Mouse (Mus musculus): ENCODE measurements at regions not wholly inside any gene's neighbourhood (a gene's known extent, or its start where the extent isn't known, plus 50 kb on each side); places are given as distances from the start of the nearest gene placed in this dataset.
"Not testable (repeated sequence)": the region's sequence is repeated elsewhere in the genome, so short reads cannot be mapped to it uniquely, and the experiment has no call there.

DNA sequence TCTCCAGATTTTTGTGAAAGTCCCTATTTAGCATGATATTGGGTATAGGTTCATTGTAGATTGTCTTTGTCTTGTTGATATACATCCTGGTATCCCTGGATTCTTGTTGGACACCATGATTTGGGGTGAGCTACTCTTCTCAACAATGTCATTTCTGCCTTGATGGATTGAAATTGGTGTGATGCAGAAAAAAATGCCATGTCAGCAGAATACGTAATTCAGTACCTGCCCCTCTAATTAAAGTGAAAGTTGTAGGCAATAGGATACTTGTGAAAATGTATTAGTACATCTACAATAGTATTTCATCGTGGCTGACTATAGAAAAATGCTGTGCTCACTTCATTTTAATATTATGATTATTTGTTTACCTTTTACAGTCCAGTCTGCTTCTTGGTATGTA, 280.7 kb upstream of the Gm21293 start:
- no peak for DNase-seq (ENCODE audit: extremely low read depth, insufficient read length, low spot score)

DNA sequence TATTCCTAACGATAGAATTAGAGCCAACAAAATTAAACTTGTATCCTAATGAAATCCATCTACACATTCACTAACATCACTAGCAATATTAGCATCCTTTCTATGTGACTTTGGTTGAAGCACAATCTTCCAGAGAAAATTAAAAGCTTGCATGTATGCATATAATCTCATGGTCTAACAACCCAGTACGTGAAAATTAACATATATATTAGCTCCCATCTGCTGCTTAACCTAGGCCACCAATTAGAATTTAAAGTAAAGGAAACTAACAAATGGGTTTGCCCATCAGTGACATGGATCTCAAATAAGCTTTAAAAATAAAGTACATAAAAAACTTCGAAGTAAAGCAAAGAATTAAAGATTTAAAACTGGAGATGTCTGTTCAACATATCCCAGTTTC, 278.9 kb upstream of the Gm21293 start:
- no peak for DNase-seq (ENCODE audit: extremely low read depth, insufficient read length, low spot score)

DNA sequence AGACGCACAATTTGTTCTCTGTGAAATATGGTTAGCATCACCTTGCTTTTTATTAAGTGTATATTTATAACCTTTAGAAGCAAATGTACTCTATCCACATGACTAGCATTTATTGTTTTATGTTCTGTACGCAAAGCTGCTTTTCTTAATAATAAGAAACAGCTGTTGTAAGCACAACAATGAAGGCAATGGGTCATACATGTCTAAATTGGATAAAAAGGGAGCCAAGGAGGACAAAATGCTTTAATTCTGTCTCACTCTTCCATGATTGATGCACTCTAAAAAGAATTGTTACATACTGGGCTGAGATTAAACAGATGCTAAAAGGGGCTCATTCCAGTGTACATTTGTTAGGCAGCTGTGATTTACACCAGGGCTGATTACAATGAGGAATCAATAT, 232.7 kb upstream of the Gm21293 start:
- no peak for DNase-seq (ENCODE audit: extremely low read depth, insufficient read length, low spot score)

DNA sequence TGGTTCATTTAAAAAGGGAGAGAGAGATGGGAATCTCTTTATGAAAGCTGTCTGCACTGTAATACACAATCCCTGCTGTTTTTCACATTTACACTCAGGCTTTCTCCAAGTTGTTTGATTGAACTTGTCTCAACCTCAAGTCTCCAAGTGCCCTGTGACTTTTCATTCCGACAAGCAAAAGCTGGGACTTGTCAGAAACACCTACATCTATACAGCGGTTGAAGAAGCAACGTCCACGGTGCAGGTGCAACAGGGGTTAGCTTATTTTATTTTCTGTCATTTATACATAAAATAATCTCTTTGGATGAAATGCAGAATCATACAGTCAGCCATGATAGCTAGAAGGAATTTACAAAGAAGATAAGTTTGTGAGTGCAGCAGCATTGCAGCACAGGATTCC, 184.6 kb upstream of the Gm21293 start:
- DNase-seq (ENCODE audit: extremely low read depth, insufficient read length, low spot score): no peak

DNA sequence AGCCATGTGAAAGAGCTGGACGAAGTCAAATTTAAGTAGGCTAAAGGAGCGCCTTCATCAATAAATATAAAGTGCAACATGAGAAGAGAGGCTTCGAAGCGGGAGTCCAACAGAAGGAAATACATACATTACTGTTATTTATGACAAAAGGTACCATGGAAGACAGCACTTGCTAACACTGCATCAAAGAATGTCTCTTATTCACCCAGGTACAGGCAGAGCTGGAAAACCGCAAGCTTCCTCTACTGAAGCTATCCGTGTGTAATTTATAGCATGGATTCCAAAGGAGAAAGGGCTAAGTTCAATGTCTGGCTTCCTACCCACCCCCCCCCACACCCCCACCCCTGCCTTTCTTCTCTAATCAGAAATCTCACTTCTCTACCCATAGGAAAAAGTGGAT, 166.7 kb upstream of the Gm21293 start:
- no peak for DNase-seq (ENCODE audit: extremely low read depth, insufficient read length, low spot score)

DNA sequence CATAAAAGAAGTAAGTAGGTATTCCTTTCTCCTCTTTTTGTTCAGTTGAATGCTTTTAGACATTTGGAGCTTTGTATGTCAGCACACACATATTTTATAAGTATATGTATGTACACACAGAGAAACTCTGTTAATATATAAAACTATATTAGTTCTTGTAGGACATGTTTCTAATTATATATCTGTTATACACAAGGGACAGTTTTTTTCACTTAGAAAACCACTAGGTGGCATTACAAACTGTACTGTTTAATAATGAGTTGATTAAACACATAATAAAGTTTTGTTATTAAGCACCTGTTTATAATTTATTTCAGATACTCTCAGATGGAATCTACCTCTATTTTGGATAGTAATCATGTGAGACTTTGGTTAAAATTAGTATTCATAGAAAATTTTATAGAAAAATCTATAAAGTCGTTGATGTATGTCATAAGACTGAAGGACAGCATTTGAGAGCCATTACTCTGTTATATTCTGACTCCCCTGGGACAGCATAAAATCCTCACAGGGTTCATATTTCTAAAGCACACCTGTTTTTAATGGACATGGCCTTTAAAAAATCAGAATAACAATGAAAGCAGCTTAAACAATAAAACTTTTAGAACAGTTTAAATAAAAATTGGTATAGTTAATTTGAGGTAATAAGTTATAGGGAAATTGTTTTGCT, 158.4 kb upstream of the Gm21293 start:
- DNase-seq (ENCODE audit: extremely low read depth, insufficient read length, low spot score): no peak

DNA sequence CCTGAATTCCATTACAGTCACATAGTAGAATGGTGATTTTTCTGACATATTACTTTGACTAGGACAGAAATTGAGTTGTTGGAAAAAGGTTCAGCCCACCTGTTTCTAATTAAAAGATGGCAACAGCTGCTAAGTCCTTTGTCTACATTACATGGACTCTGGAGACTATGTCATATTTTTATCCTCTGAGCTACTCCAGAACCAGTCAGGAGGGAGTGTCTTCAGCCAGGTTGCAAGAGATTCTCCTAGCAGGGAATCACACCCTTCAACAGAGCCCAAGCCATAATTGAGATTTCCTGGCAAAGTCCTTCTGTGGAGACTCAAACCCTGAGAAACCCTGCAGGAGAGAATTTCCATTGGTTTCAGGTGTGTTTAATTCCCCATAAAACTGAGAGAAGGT, 123.2 kb upstream of the Gm21293 start:
- no peak for DNase-seq (ENCODE audit: extremely low read depth, insufficient read length, low spot score)

DNA sequence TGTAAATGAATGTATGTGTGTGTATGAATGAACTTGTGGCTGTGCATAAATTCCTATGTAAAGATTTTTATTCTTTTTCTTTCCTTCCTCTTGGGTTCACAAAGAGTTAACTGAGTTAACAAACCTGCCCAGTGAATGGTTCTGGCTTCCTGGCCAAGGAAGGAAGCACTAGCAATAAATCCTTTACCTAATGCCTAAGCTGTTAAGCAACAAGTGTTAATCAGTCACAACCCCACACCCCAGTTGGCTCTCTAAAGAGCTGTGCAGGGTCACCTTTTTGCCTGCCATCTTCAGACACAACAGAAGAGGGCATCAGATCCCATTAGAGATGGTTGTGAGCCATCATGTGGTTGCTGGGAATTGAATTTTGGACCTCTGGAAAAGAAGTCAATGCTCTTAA, 121.2 kb upstream of the Gm21293 start:
- DNase-seq (ENCODE audit: extremely low read depth, insufficient read length, low spot score): no peak

DNA sequence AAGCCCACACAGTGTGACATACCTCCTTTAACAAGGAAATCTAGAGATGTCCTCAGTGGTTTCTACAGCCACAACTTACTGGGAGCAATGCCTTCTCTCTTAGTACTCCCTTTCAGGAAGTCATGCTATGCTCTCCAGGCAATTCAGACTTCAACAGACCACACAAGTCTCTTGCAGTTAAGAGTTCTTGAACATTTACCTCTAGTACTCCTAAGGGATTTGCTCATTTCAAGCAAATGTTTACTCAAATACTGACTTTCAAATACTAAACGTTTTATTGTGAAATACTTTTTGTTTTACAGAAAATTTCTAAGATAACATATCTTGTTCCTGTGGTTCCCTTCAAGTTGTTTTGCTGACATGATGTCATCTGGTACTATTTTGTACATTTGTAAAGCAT, 114.6 kb upstream of the Gm21293 start:
- no peak for DNase-seq (ENCODE audit: extremely low read depth, insufficient read length, low spot score)

DNA sequence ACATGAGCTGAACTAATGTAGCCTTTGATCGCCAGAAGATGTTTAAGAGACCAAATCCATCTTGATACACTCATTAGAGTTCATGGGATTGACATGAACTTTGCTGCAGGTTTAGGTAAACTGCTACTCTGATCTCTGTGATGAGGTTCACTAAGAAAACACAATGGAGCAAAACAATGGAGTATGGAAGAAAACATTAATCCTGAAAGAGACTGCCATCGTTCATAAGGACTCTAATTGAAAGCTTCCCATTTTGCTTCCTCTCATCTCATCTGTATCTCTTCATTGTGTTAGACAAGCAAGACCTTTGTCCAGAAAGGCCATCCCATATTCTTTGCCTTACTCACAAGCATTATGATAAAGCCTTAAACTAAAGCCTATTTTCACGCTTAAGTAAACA, 110.0 kb upstream of the Gm21293 start:
- DNase-seq (ENCODE audit: extremely low read depth, insufficient read length, low spot score): no peak

DNA sequence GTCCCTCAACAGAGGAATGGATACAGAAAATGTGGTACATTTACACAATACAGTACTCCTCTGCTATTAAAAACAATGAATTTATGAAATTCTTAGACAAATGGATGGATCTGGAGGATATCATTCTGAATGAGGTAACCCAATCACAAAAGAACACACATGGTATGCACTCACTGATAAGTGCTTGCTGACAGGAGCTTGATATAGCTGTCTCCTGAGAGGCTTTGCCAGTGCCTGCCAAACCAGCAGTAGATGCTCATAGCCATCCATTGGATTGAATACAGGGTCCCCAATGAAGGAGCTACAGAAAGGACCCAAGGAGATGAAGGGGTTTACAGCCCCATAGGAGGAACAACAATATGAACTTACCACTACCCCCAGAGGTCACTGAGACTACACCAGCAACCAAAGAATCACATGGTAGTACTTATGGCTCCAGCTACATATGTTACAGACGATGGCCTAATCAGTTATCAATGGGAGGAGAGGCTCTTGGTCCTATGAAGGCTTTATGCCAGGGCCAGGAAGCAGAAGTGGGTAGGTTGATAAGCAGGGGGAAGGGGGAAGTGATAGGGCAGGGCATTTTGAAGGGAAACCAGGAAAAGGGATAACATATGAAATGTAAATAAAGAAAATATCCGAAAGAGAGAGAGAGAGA, 100.9 kb upstream of the Gm21293 start:
- DNase-seq (ENCODE audit: extremely low read depth, insufficient read length, low spot score): not testable (repeated sequence)

DNA sequence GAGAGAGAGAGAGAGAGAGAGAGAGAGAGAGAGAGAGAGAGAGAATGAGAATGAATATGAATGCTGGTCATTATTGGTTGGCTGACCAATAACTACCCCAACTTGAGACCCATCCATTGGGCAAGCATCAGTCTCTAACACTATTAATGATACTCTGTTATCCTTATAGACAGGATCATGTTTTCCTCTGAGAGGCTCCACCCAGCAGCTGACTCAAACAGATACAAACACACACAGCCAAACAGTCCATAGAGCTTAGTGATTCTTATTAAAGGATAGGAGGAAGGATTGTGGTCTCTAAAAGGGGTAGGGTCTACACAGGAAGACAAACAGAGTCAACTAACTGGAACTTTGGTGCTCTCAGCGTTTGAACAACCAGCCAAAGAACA, 100.4 kb upstream of the Gm21293 start:
- no peak for DNase-seq (ENCODE audit: extremely low read depth, insufficient read length, low spot score)

DNA sequence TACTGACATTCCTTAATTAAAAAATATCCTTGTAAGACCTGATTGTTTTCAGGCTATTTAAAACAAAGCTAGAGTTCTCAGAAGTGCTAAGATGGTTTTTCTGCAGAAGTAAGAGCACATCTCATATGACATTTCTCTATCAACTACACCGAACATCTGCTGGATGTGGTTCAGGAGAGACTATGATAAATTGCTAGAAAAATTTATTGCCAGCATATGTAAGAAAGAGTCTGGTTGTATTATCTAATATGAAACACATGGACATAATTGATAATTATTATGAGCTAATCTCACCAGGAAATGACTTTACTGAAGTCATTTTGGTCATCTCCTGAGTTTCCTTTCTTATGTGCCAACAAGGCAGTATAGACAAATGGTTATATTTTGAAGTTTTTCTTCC, 99.2 kb upstream of the Gm21293 start:
- no peak for DNase-seq (ENCODE audit: extremely low read depth, insufficient read length, low spot score)
